Mouse (Mus musculus) limb, embryonic 15.5 days (tissue): Measurements from ENCODE around the gene Osbpl11. TPM values are rescaled to one million over a fixed set of nuclear protein-coding genes. Genes with fewer than 3 reads are reported as not detected.
"Not testable (repeated sequence)": the region's sequence is repeated elsewhere in the genome, so short reads cannot be mapped to it uniquely, and the experiment has no call there.

Experiments
- ATAC-seq: fragments of 200-750 bp; cut with Nextera tagmentation; 2 replicates; pipeline ENCODE4 v1.8.0; 2017; ENCODE audit warnings: low read depth, moderate TSS enrichment; ENCODE audit not compliant: insufficient number of reproducible peaks, low FRiP score, low TSS enrichment
- H3K27ac ChIP-seq: fragments of 300-500 bp; sonication (generic); 2 replicates; pipeline ENCODE4 v1.5.1; 2015; ENCODE audit warnings: moderate library complexity, mild to moderate bottlenecking, inconsistent platforms
- H3K27me3 ChIP-seq: fragments of 300-500 bp; sonication (generic); 2 replicates; pipeline ENCODE4 v1.6.1; 2015; ENCODE audit warnings: inconsistent platforms
- H3K36me3 ChIP-seq: fragments of 300-500 bp; sonication (generic); 2 replicates; pipeline ENCODE4 v1.6.1; 2015; ENCODE audit warnings: inconsistent platforms
- H3K4me1 ChIP-seq: fragments of 300-500 bp; sonication (generic); 2 replicates; pipeline ENCODE4 v1.6.1; 2015; ENCODE audit warnings: inconsistent platforms
- H3K4me2 ChIP-seq: fragments of 300-500 bp; sonication (generic); 2 replicates; pipeline ENCODE4 v1.6.1; 2015; ENCODE audit warnings: mild to moderate bottlenecking, inconsistent platforms
- H3K4me3 ChIP-seq: fragments of 300-500 bp; sonication (generic); 2 replicates; pipeline ENCODE4 v1.5.1; 2015; ENCODE audit warnings: mild to moderate bottlenecking, inconsistent platforms
- H3K9ac ChIP-seq: fragments of 300-500 bp; sonication (generic); 2 replicates; pipeline ENCODE4 v1.6.1; 2015; ENCODE audit warnings: inconsistent platforms
- H3K9me3 ChIP-seq: fragments of 300-500 bp; sonication (generic); 2 replicates; pipeline ENCODE4 v1.6.1; 2016; ENCODE audit warnings: inconsistent platforms
- WGBS: fragments of 180-500 bp; shearing (Covaris S2); methylation state at CpG from one replicate; pipeline ENCODE4 v1.1.7; 2015; 5-methylcytosine and 5-hydroxymethylcytosine counted together
- polyA plus RNA-seq: library from polyadenylated mRNA; unstranded; fragments of >200 nt; fragmentation: Nextera tagmentation; extraction: Ambion mirVana; gene quantifications from 2 replicates; pipeline ENCODE4 v1.2.1, GENCODE M21; 2015

Osbpl11 gene
- polyA plus RNA-seq, 1 experiment from 2014 or later = 16.0 TPM

DNA sequence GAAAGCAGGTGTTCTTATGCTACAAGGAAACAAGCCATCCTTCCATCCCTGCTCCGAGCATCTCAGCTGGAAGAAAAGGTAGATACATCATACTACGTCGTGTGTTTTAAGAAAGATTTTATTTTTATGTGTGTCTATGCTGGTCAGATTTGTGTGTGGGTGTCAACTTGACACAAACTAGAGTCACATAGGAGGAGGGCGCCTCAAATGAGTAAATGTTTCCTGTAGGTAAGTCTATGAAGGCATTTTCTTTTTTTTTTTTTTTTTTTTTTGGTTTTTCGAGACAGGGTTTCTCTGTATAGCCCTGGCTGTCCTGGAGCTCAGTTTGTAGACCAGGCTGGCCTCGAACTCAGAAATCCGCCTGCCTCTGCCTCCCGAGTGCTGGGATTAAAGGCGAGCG lies 5.6 kb upstream of the Osbpl11 start:
- H3K4me1 ChIP-seq, H3K27ac ChIP-seq, H3K9ac ChIP-seq, H3K9me3 ChIP-seq, ATAC-seq, H3K27me3 ChIP-seq, H3K36me3 ChIP-seq, H3K4me2 ChIP-seq, H3K4me3 ChIP-seq: not testable (repeated sequence)
- 86% methylated on average over 9 of the region's 10 CpGs for WGBS

DNA sequence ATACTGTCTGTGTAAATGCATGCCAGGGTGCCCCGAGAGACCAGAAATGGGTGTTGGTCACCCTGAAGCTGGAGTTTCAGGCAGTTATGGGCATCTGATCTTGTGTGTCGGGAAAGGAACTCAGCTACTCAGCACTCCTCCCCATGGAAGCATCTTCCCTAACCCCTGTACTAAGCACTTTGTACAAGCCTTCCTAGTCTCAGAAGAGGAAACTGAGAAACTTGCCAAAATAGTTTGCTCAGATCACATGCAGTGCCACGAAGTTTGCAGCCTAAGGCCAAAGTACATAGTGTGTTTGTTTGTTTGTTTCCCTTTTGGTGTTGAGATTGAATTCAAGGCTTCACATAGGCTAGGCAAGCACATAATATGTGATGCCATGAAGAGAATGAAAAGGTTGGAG lies 5.0 kb upstream of the Osbpl11 start:
- no peaks in the 10 kb centered on the region for H3K36me3 ChIP-seq
- H3K9ac ChIP-seq = no peak overlapping the region
- H3K9me3 ChIP-seq = no peaks in the 10 kb centered on the region
- no peaks in the 10 kb centered on the region for H3K27me3 ChIP-seq
- H3K27ac ChIP-seq = no peak overlapping the region
- ATAC-seq = no peak
- H3K4me2 ChIP-seq = no peak overlapping the region
- 76% methylated on average over 3 of the region's 3 CpGs for WGBS
- no peak overlapping the region for H3K4me3 ChIP-seq
- H3K4me1 ChIP-seq = 0 out of 2 replicates have a peak, but pooled peaks cover 5% of the 10 kb centered on the region

DNA sequence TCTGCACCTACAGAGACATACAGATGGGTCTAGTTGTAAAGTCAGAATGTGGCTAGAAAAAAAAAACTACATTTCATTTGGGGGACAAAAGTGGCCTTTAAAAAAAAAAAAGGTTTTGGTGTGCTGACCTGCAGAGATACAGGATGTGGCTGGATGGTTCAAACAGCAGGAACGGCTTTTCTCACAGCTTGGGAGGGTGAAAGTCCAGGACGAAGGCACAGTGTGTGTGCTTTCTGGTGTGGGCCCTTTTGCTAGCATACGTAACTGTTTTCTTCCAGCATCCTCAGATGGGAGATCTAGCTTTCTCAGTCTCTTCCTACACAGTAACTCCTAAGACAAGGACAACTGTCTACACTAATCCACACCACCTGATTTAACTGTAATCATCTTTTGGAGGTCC lies 4.1 kb upstream of the Osbpl11 start:
- Histone ChIP-seq H3K27me3 (no peaks in the 10 kb centered on the region), H3K4me2 (no peak overlapping the region), H3K4me3 (no peak overlapping the region), H3K9ac (no peak overlapping the region), H3K27ac (no peak overlapping the region), H3K4me1 (peaks cover 6% of the 10 kb centered on the region; the same call in 1 of the 2 replicates), H3K9me3 (no peaks in the 10 kb centered on the region), H3K36me3 (no peaks in the 10 kb centered on the region)
- WGBS = 65% methylated on average over 3 of the region's 3 CpGs
- no peak for ATAC-seq

DNA sequence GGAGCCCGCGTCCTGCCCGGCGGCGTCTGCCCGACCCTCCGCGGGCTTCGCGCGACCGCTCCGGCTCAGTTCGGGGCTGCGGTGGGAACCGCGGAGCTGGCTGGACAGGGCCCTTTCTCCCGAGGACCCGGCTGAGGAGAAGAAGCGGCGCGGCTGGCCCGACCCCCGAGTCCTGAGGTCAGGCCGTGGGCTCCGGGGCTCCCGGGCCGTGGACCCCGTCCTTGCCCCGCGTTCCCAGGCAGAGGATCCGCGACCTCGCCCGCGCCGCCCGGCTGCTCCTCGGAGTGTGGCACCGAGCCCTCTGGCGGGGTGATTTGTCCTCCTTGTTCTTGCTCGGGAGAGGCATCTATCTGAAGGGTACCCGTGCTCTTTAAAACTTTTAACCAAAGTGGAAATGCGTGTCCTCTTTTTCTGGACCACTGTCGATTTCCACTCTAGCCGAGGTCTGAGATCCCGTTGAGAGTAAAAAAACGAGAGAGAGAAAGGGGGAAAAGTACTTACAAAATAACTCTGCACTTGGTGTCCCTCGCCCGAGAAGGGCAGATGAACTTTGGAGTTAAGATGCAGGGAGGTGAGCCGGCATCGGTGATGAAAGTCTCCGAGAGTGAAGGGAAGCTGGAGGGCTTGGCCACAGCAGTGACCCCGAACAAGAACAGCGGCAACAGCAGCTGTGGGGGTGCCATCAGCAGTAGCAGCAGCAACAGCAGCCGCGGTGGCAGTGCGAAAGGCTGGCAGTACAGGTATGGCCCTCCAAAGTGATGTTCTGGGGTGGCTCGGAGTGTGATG lies 583 bp downstream of the Osbpl11 start:
- H3K36me3 ChIP-seq = no peaks in the 10 kb centered on the region
- under 1% methylated on average over 52 of the region's 59 CpGs for WGBS
- H3K4me2 ChIP-seq = peak overlapping the region; percentile 70
- H3K27me3 ChIP-seq = no peaks in the 10 kb centered on the region
- peak overlapping the region; percentile 94 for H3K27ac ChIP-seq
- peak overlapping the region; percentile 97 for H3K4me3 ChIP-seq
- H3K9me3 ChIP-seq = no peaks in the 10 kb centered on the region
- peak overlapping the region; percentile 94 for H3K9ac ChIP-seq
- H3K4me1 ChIP-seq = peaks cover 18% of the 10 kb centered on the region
- peak; percentile 57 for ATAC-seq

DNA sequence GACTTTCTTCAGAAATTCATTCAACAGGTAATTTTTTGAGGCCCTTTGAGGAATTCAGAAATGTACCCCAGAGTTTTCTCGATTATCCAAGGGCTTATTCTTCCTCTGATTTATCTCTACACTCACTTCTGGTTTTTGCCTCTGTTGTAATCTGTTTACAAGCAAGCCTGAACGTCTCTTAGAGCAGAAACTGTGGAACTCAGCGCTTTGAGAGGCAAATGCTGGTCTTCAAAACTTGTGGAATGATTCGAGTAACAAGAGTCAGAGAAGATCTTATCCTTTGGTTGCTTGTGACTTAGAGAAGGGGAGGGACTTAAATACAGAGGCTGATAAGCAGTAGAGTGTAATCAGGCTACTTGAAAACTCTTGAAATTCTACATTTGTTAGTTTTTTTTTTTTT lies 1.3 kb downstream of the Osbpl11 start:
- Histone ChIP-seq H3K27me3 (no peaks in the 10 kb centered on the region), H3K4me3 (peak overlapping the region; percentile 97), H3K27ac (0 out of 2 replicates have a peak overlapping the region, but pooled peaks have one; percentile 22), H3K4me2 (peak overlapping the region; percentile 70), H3K4me1 (peaks cover 18% of the 10 kb centered on the region), H3K9me3 (no peaks in the 10 kb centered on the region), H3K9ac (peak overlapping the region; percentile 94), H3K36me3 (no peaks in the 10 kb centered on the region)
- 20% methylated on average over 4 of the region's 4 CpGs for WGBS
- ATAC-seq = no peak

DNA sequence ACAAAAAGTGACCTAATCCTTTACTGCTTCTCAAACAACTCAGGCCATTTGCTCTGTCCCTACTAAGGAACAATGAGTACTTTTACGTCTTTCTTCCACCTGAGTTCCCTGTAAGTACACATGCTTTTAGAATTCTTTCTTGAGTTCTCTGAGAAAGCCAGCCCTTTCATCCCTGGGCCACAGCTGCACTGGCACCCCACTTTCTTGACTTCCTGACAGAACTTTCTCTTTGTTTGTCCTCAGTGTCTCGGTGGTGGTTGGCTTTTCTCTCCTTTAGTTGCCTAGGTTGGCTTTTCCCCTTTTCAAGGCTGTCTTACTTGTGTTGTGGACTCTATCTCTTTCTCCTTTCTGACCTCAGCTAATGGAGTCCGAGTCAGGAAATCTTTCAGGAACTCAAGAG lies 3.2 kb downstream of the Osbpl11 start:
- Histone ChIP-seq H3K4me2 (no peak overlapping the region), H3K9ac (no peak overlapping the region), H3K36me3 (no peaks in the 10 kb centered on the region), H3K4me3 (no peak overlapping the region), H3K27ac (no peak overlapping the region), H3K9me3 (no peaks in the 10 kb centered on the region), H3K27me3 (no peaks in the 10 kb centered on the region), H3K4me1 (peaks cover 18% of the 10 kb centered on the region)
- ATAC-seq = no peak
- 54% methylated on average over 3 of the region's 3 CpGs for WGBS

DNA sequence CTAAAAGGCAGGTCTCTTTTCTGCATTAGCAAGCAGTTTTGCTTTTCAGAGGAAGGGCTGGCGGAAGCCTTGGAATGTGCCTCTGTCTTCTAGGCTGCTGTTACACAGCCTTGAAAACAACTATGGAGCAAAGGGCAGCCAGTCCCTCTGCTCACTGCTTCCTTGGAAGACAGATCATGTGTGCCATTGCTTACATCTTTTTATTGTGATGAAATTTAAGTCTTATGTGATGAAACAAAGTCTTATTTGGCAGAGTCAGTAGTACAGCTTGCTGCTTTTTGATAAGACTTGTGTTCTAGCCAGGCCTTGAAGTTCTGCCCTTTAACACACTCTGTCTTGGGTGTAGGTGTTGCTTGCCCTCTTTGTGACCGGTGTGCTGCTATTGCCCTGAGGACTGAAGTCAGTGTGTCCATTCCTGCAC lies 6.8 kb downstream of the Osbpl11 start:
- H3K4me2 ChIP-seq = no peak overlapping the region

DNA sequence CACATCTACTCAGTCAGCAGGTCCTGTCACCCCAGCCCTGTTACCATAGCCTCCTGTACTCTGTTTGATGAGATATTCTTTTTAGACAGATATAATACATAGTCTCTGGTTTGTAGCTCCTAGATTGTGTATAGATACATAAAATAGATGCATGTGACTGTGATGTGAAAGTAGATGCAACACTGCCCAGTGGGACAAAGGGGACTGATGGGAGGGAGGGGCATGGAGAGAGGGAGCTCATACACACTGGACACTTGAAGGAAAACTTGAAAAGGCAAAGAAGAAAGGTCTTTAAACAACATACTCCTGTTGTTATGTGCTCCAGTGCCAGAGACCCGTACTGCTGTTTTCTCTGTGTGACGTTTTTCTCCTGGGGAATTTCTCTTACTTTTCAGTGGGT lies 7.4 kb downstream of the Osbpl11 start:
- Histone ChIP-seq H3K36me3 (0 out of 2 replicates have a peak, but pooled peaks cover 3% of the 10 kb centered on the region), H3K27ac (no peak overlapping the region)

More for the DNA sequence above, 6.8 kb downstream of the Osbpl11 start:
- Histone ChIP-seq H3K9me3 (no peaks in the 10 kb centered on the region), H3K36me3 (0 out of 2 replicates have a peak, but pooled peaks cover 3% of the 10 kb centered on the region), H3K27ac (no peak overlapping the region), H3K27me3 (no peaks in the 10 kb centered on the region), H3K9ac (no peak overlapping the region), H3K4me1 (peaks cover 10% of the 10 kb centered on the region), H3K4me3 (no peak overlapping the region)
- WGBS = 75% methylated on average over 2 of the region's 2 CpGs
- no peak for ATAC-seq

DNA sequence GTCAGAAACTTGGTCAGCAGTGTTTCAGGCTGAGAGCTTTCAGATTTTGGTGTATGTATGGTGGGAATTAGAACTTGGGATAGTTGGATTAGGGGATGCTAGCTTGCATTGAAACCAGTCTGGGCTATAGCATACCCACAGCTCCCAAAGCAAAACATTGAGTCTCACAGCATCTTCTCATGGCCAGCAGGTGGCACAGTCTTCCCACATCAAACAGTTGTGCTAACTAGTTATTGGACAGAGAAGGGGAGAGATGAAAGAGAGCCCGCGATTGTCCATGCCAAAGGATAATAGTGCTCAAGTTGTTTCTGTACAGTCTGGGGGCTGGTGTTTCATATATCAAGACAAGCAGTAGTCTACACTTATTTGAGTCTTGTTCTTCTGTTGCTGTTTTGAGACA lies 8.8 kb downstream of the Osbpl11 start:
- WGBS = 37% methylated on average over 2 of the region's 2 CpGs
- Histone ChIP-seq H3K9me3 (no peaks in the 10 kb centered on the region), H3K4me2 (no peak overlapping the region), H3K4me3 (no peak overlapping the region), H3K27me3 (no peaks in the 10 kb centered on the region), H3K9ac (no peak overlapping the region), H3K36me3 (peaks cover 7% of the 10 kb centered on the region; the same call in 1 of the 2 replicates), H3K27ac (no peak overlapping the region), H3K4me1 (0 out of 2 replicates have a peak, but pooled peaks cover 3% of the 10 kb centered on the region)
- ATAC-seq = no peak

More for the DNA sequence above, 7.4 kb downstream of the Osbpl11 start:
- Histone ChIP-seq H3K4me2 (no peak overlapping the region), H3K4me1 (peaks cover 5% of the 10 kb centered on the region; the same call in 1 of the 2 replicates), H3K9me3 (no peaks in the 10 kb centered on the region), H3K4me3 (no peak overlapping the region), H3K9ac (no peak overlapping the region), H3K27me3 (no peaks in the 10 kb centered on the region)
- WGBS = 81% methylated on average over 2 of the region's 2 CpGs
- no peak for ATAC-seq

DNA sequence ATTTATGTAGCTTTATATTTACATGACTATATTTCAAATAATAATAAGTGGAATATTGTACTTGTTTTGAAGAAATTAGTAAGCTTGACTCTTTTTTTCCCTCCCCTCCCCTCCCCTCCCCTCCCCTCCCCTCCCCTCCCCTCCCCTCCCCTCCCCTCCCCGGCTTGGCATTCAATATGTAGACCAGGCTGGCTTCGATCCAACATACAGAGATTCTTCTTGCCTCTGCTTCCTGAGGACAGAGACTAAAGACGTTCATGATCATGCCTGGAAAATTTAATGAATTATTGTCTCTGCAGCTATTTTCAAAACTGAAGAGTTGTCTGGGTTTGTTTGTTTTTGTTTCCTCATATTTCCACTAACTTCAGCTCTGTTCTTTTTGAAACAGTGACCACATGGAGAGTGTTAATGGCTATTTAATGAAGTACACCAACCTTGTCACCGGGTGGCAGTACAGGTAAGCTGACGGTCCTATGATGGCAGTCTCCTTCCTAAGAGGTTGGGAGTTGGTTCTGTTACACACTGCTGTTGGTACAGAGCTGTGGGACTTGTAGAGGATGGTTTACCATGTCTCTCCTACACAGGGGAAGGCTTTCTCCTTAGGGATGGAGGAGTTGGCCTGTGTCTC lies 10.9 kb downstream of the Osbpl11 start:
- Histone ChIP-seq H3K4me3 (no peak overlapping the region), H3K9me3 (no peaks in the 10 kb centered on the region), H3K9ac (no peak overlapping the region), H3K36me3 (peaks cover 18% of the 10 kb centered on the region), H3K4me1 (no peaks in the 10 kb centered on the region), H3K27me3 (no peaks in the 10 kb centered on the region), H3K4me2 (no peak overlapping the region), H3K27ac (no peak overlapping the region)
- WGBS = 37% methylated on average over 5 of the region's 5 CpGs
- no peak for ATAC-seq

DNA sequence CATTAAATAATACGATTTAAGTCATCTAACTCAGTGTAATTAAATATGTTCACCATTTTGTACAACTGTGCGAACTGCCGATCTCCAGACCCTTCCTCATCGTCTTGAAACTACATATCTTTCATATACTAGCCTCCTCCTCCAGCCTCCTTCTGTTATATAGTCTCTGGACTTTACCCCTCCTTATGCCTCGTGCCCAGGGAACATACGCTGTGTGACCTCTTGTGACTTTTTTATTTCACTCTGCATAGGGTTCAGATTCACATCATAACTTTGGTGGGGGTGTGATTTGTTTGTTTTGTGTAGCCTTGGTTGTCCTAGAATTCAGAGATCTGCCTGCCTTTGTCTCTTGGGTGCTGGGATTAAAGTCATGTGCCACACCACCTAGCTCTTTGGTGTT lies 11.7 kb downstream of the Osbpl11 start:
- Histone ChIP-seq H3K27ac (no peak overlapping the region), H3K4me2 (no peak overlapping the region), H3K4me3 (no peak overlapping the region), H3K4me1 (no peaks in the 10 kb centered on the region), H3K9ac (no peak overlapping the region), H3K36me3 (peaks cover 24% of the 10 kb centered on the region), H3K9me3 (no peaks in the 10 kb centered on the region), H3K27me3 (no peaks in the 10 kb centered on the region)
- WGBS = 91% methylated on average over 6 of the region's 6 CpGs
- no peak for ATAC-seq

DNA sequence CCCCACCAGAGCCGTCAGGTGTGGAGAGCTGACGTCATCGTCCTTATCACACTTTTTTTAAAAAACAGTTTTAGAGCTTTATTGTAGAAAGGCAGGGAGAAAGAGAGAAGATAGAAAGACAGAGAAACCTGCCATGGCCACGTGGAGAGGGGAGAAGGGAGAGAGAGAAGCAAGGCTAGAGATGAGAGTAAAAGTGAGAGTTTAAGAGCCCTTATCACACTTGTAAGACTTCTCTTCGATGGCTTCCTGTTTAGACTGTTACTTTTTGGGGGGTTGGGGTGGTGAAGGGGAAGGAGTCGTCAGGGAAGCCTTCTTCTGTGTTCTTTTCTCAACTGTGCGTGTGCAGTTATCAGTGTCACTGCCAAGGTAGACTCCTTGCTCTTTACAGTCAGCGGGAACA lies 15.7 kb downstream of the Osbpl11 start:
- no peak for ATAC-seq
- H3K27ac ChIP-seq = no peak overlapping the region
- WGBS = 89% methylated on average over 8 of the region's 8 CpGs
- H3K9ac ChIP-seq = no peak overlapping the region
- H3K4me1 ChIP-seq = no peaks in the 10 kb centered on the region
- H3K4me2 ChIP-seq = no peak overlapping the region
- H3K36me3 ChIP-seq = peaks cover 30% of the 10 kb centered on the region
- H3K27me3 ChIP-seq = no peaks in the 10 kb centered on the region
- no peaks in the 10 kb centered on the region for H3K9me3 ChIP-seq
- H3K4me3 ChIP-seq = no peak overlapping the region
